Mouse (Mus musculus) forebrain, embryonic 13.5 days (tissue): ENCODE results near the gene Olfr459. TPM values are rescaled to one million over a fixed set of nuclear protein-coding genes. Genes with fewer than 3 reads are reported as not detected.

Experiments
- ATAC-seq: fragments of 200-750 bp; cut with Nextera tagmentation; 2 replicates; pipeline ENCODE4 v1.8.0; 2017
- H3K27ac ChIP-seq: fragments of 300-500 bp; sonication (generic); 2 replicates; pipeline ENCODE4 v1.5.1; 2015; ENCODE audit warnings: inconsistent platforms, mild to moderate bottlenecking, moderate library complexity
- H3K27me3 ChIP-seq: fragments of 300-500 bp; sonication (generic); 2 replicates; pipeline ENCODE4 v1.6.1; 2015; ENCODE audit warnings: mild to moderate bottlenecking, inconsistent platforms
- H3K36me3 ChIP-seq: fragments of 300-500 bp; sonication (generic); 2 replicates; pipeline ENCODE4 v1.6.1; 2015; ENCODE audit warnings: mild to moderate bottlenecking, inconsistent platforms; ENCODE audit not compliant: poor library complexity, severe bottlenecking
- H3K4me1 ChIP-seq: fragments of 300-500 bp; sonication (generic); 2 replicates; pipeline ENCODE4 v1.6.1; 2015; ENCODE audit warnings: inconsistent platforms
- H3K4me2 ChIP-seq: fragments of 300-500 bp; sonication (generic); 2 replicates; pipeline ENCODE4 v1.6.1; 2015; ENCODE audit warnings: inconsistent platforms, mild to moderate bottlenecking, moderate library complexity
- H3K4me3 ChIP-seq: fragments of 300-500 bp; sonication (generic); 2 replicates; pipeline ENCODE4 v1.5.1; 2015; ENCODE audit warnings: mild to moderate bottlenecking, inconsistent platforms
- H3K9ac ChIP-seq: fragments of 300-500 bp; sonication (generic); 2 replicates; pipeline ENCODE4 v1.6.1; 2015; ENCODE audit warnings: mild to moderate bottlenecking, inconsistent platforms
- H3K9me3 ChIP-seq: fragments of 300-500 bp; sonication (generic); replicated peaks from 2 replicates; pipeline ENCODE4 v1.6.1; 2016; ENCODE audit warnings: inconsistent platforms
- WGBS: fragments of 180-500 bp; shearing (Covaris S2); methylation state at CpG from one replicate; pipeline ENCODE4 v1.1.7; 2015; 5-methylcytosine and 5-hydroxymethylcytosine counted together
- polyA plus RNA-seq: library from polyadenylated mRNA; unstranded; fragments of >200 nt; fragmentation: Nextera tagmentation; extraction: Ambion mirVana; gene quantifications from 2 replicates; pipeline ENCODE4 v1.2.1, GENCODE M21; 2015

Gene Olfr459
- polyA plus RNA-seq, 1 experiment from 2014 or later: not detected

DNA sequence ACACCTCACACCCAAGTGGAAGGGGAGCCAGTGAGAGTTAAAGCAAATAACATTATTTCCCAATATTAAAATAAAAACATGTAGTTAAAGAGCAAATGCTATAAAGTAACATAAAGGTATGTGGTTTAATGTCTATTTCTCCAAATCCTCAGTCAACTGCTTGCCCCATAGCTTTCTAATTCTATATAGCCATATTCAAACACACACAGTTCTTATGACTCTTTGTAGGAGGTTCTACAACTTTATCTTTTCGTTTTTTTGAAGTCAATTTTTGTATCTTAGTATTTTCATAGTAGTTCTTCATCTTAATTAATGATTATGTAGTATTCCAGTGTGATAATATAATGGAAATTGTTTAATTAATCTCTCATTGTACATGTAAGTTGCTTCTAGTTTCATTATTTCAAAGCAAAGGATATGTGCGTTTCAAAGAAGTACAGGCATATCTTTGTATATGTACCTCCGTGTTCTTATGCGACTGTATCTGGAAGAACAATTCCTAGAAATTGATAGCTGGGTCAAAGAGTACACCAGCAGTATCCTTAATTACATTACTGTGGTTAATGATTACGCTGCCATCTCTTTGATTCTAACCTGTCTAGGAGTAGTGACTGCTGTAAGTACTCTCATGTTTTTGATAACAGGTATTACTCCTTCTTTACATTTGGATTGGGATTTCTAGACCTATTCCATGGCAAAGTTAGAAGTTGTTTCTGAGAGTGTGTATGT, 30.1 kb downstream of the Olfr459 start:
- no peaks in the 10 kb centered on the region for H3K4me1 ChIP-seq
- H3K27ac ChIP-seq: no peak overlapping the region
- no peak overlapping the region for H3K9ac ChIP-seq
- ATAC-seq: no peak
- no peaks in the 10 kb centered on the region for H3K9me3 ChIP-seq
- no peak overlapping the region for H3K4me3 ChIP-seq
- WGBS: 79% methylated on average over 5 of the region's 5 CpGs
- no peak overlapping the region for H3K4me2 ChIP-seq
- no peaks in the 10 kb centered on the region for H3K36me3 ChIP-seq
- H3K27me3 ChIP-seq: no peaks in the 10 kb centered on the region

DNA sequence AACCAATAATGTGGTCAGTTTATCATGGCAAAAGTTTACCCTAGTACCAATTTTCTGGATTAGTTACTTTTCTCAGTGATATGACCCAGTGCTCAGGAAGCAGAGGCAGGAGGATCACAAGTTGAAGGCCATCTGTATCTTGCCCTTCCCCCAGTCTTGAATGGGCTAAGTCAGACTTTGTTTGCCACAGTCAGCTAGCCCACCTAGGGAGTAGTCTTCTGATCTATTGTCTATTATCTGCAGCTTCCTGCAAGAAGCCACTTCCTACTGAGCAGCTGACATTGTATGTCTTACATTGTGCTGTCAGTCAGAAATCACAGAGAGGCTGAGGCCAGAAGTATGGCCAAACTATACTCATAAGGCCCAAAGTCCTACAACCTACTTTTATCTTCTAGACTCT, 33.9 kb downstream of the Olfr459 start:
- ATAC-seq: no peak
- Histone ChIP-seq H3K27ac (no peak overlapping the region), H3K9ac (no peak overlapping the region), H3K36me3 (no peaks in the 10 kb centered on the region), H3K4me1 (no peaks in the 10 kb centered on the region), H3K4me2 (no peak overlapping the region), H3K27me3 (no peaks in the 10 kb centered on the region), H3K9me3 (no peaks in the 10 kb centered on the region), H3K4me3 (no peak overlapping the region)

DNA sequence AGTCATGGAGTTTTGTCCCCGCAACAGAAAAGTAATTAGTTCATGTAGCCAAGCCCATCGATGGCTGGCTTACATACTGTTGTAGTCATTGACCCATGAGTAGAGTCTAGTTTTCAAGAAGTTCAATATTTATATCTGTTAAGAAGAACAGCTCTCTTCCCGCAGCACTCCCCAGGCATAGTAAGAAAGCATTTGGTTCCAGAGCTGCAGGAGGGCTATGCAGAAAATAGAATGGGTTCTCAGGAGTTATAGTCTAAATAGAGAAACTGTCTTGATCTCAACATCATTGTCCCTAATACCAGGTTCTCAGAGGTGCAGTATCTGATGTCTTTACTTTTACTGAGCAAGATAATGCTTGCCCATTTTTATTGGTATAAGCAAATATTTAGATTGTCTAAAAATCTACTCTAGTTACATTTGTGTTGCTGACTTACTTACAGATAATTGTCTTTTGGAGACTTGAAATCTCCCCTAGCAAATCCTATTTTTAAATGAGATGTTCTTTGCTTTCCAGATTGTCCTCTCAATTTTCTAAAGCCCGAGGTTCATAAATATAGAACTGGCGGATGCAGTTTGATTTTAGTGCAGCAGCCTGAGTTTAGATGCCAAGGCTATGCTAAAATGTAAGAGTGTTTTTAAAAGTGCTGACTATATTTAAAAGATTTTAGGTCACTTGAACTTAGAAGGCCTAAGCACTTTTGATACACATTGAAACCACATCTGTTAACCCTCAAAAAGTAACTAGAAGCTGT, 40.1 kb downstream of the Olfr459 start:
- Histone ChIP-seq H3K9ac (no peak overlapping the region), H3K4me2 (no peak overlapping the region), H3K27ac (no peak overlapping the region), H3K4me1 (no peaks in the 10 kb centered on the region), H3K36me3 (no peaks in the 10 kb centered on the region), H3K9me3 (no peaks in the 10 kb centered on the region), H3K4me3 (no peak overlapping the region), H3K27me3 (no peaks in the 10 kb centered on the region)
- ATAC-seq: no peak
- WGBS: 91% methylated on average over 5 of the region's 5 CpGs

DNA sequence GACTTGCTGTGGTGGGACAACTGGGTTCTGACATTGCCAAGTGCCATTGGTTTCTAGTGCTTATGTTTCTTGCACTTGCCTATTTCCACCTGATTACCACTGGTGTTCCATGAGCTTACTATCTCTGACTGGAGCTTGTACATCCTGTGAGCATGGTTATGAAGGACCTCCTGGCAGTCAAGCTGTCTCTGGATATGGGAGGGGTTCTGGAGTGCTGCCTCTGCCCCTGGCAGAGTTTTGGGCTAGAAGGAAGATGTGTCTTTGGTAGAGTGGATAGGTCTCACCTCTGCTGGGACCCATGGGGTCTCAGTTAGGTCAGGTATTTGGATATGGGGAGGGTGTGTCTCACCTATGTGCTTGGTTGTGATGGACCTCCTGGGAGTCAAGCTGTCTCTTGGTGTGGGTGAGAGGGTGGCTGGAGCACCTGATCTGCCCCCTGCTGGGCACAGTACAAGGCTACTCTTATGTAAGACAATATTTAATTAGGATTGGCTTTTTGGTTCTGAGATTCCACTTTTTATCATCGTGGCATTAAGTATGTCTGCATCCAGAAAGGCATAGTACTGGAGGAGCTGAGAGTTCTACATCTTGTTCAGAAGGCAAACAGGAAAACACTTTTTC, 46.9 kb downstream of the Olfr459 start:
- Histone ChIP-seq H3K27ac (no peak overlapping the region), H3K9me3 (no peaks in the 10 kb centered on the region), H3K36me3 (no peaks in the 10 kb centered on the region), H3K4me2 (no peak overlapping the region), H3K4me3 (no peak overlapping the region), H3K27me3 (no peaks in the 10 kb centered on the region), H3K9ac (no peak overlapping the region), H3K4me1 (no peaks in the 10 kb centered on the region)
- WGBS: 81% methylated on average over 1 of the region's 1 CpGs
- no peak for ATAC-seq

DNA sequence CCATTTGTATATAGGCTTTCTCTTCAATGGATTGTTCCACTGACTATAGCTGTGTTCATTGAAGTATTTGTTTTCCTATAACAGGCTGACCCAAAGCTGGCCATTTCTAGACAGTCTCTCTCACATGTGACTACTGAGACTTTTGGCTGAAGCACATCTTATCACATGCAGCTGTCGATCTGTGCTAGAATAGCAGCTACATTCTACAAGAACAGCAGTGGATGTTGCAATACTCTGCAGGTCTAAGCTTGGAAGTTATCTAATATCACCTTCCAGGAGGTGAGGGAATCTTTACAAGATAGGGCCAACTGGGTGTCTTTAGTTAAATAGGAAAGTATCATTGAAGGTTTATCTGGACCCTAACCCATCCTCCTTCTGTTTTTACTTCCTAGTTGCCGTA, 53.5 kb downstream of the Olfr459 start:
- Histone ChIP-seq H3K27me3 (no peaks in the 10 kb centered on the region), H3K4me2 (no peak overlapping the region), H3K9ac (no peak overlapping the region), H3K4me1 (no peaks in the 10 kb centered on the region), H3K9me3 (no peaks in the 10 kb centered on the region), H3K4me3 (no peak overlapping the region), H3K36me3 (no peaks in the 10 kb centered on the region), H3K27ac (no peak overlapping the region)
- ATAC-seq: no peak
- 92% methylated on average over 2 of the region's 2 CpGs for WGBS

Other genes with a start within 250 kb of the Olfr459 start
- gene Ephb6, start 169.7 kb downstream of the Olfr459 start, polyA plus RNA-seq: 19.2 TPM in 2 replicates
- 0.25 and 0.46 TPM in 2 replicates for gene Trpv6, start 138.8 kb downstream of the Olfr459 start, polyA plus RNA-seq
- not detected in 2 replicates for gene Trpv5, start 94.4 kb downstream of the Olfr459 start, polyA plus RNA-seq
- not detected in 2 replicates for gene Llcfc1, start 90.7 kb downstream of the Olfr459 start, polyA plus RNA-seq
- gene Kel, start 70.8 kb downstream of the Olfr459 start, polyA plus RNA-seq: 0.81 and 2.9 TPM in 2 replicates
- gene Pip, start 72.4 kb upstream of the Olfr459 start, polyA plus RNA-seq: not detected in 2 replicates
- not detected in 2 replicates for gene Sval2, start 77.8 kb upstream of the Olfr459 start, polyA plus RNA-seq
- not detected in 2 replicates for gene Sval1, start 176.5 kb upstream of the Olfr459 start, polyA plus RNA-seq
- gene Sval3, start 193.0 kb upstream of the Olfr459 start, polyA plus RNA-seq: not detected in 2 replicates